Mouse (Mus musculus): ENCODE data around the gene Rsl24d1. TPM values are rescaled to one million over a fixed set of nuclear protein-coding genes. Genes with fewer than 3 reads are reported as not detected.
A peak's percentile ranks its signal among the peaks of the same experiment; 100 is the strongest.
"Not testable (repeated sequence)": the region's sequence is repeated elsewhere in the genome, so short reads cannot be mapped to it uniquely, and the experiment has no call there.

Rsl24d1 gene
- total RNA-seq, 2 experiments from 2014 or later, result 71.7 to 73.9 TPM

DNA sequence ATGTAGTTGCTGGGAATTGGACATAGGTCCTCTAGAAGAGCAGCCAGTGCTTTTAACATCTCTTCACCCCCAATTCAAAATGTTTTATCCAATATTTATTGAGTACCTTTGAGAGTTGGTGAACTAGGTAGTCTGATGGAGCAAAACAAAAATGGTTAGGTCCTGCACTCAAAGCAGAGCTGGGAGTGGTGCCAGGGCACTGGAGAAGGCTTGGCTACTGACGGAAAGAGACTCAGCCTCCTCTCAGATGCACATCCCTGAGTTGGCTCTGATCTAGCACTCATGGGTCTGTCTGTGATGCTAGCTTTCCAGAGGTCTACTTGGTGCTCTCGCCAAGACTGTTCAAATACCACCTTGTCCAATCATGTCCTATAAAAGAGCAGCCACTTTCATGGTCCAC is 15.3 kb upstream of the Rsl24d1 start:
- no peak for DNase-seq (ENCODE audit: low spot score in 2 of 2)

GRCm38 (mm10) chr9:73101536-73101935 is 11.7 kb upstream of the Rsl24d1 start, which contains the start of gene Khdc3:
Gene Khdc3, plus strand, starts transcription at chr9:73101836.
- DNase-seq (ENCODE audit: low spot score in 2 of 2), result no peak

- DNase-seq (ENCODE audit: low spot score in 2 of 2), result no peak
Observed at GRCm38 (mm10) chr9:73102181-73102580, 11.0 kb upstream of the Rsl24d1 start, which contains the start of gene Gm20509. Gene Gm20509, plus strand, starts transcription at chr9:73102470.

GRCm38 (mm10) chr9:73103159-73103879 is 9.9 kb upstream of the Rsl24d1 start:
- peak in 1 of 2 experiments; percentile 27 for DNase-seq (ENCODE audit: low spot score in 2 of 2)

- DNase-seq (ENCODE audit: low spot score in 2 of 2), result no peak
Observed at GRCm38 (mm10) chr9:73103880-73104198, 9.4 kb upstream of the Rsl24d1 start.

DNA sequence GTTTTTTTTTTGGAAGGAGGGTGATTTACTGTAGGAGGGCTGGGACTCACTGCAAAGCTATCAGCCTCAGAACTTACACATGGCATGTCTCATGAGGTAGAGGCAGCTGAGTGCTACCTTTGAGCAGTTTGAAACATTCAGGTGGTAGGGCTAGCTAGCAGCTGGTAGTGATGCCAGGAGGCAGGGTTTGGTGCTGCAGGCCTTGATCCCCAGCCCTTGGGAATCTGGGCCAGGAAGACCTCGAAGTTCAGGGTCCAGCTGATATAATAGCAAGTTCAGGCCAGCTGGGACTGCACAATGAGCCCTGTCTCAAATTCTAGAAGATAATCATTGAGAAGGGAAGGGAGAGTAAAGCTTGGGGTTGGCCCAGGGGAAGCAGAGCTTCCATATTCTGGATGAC is 8.1 kb upstream of the Rsl24d1 start:
- DNase-seq (ENCODE audit: low spot score in 2 of 2), result no peak

DNA sequence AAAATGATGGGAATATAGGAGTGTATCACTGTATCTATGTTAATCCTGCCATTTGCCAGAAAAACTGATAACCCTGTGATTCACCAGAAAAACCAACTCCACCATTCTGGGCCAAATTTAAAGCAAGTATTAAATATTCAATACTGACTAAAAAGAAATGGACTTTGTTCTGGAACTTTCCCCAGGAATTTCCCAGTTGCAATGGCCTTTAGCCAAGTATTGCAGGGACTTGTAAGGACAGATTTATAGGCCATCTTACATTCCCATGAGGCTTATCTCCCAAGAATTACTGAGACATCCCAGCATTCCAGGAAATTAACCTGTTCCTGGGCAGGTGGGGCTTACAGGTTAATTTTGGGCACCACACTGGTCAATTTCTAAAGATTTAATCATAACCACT is 7.5 kb upstream of the Rsl24d1 start:
- no peak for DNase-seq (ENCODE audit: low spot score in 2 of 2)

GRCm38 (mm10) chr9:73116704-73117103 is 3.5 kb downstream of the Rsl24d1 start:
- not testable (repeated sequence) for DNase-seq (ENCODE audit: low spot score in 2 of 2)

DNA sequence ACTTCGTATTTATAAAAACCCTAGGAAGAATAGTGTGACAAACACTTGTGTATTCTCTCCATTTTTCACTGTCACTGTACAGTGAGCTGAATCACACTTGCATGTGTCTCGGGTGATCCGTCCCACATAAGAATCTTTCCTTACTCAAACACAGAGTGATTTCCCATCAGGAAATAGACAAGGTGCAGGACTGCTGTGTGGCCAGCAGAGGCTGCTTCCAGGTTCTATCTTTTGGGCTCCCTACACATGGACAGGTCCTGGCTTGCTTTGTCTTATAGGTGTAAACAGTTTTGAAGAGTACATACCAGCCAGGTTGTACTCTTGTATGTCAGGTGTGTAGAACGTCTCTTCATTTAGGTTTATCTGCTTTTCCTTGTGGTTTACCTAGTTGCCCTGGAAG is 4.8 kb downstream of the Rsl24d1 start:
- DNase-seq (ENCODE audit: low spot score in 2 of 2), result no peak

DNA sequence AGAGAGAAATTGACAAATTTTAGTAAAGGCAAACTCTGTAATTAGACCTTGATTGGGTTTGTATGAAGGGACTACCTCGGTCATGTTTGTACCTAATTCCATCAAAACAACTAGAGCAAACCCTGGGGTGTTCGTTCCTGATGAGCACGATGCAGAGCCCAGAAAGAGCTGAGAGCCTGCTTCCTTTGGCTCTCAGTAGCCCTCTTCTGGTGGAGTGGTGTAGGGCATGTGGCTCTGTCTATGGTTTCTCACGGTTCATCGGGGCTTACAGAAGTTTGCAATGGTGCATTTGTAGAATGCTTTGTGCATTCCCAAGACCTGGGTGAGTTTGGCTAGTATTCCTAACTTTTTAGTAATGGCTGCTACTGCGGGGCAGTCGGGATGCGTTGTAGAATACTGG is 8.5 kb downstream of the Rsl24d1 start:
- DNase-seq (ENCODE audit: low spot score in 2 of 2), result no peak

DNA sequence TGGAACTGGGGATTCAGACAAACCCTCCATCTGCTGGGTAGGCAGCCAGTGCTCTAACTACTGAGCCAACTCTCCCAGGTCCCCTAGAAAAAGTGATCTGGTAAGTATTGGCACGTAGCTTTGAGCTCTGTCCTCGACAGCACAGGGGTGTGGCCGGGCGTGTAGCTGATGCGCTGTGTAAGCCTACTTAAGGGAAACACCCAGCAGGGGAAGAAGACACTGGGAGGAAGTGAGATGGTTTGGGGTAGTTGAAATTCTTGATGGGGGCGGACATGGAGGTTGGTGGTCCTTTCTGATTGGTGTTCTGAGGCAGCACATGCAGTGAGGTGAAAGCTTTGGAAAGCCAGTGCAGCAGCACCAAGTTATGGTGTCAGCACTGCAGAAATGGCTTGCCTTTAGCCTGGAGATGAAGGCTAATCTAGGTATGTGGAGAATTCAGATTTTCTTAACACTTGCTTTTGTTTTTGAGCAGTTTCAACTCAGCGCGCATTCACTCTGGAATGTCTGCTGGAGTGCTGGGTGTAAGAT is 11.9 kb downstream of the Rsl24d1 start:
- DNase-seq (ENCODE audit: low spot score in 2 of 2), result no peak

DNA sequence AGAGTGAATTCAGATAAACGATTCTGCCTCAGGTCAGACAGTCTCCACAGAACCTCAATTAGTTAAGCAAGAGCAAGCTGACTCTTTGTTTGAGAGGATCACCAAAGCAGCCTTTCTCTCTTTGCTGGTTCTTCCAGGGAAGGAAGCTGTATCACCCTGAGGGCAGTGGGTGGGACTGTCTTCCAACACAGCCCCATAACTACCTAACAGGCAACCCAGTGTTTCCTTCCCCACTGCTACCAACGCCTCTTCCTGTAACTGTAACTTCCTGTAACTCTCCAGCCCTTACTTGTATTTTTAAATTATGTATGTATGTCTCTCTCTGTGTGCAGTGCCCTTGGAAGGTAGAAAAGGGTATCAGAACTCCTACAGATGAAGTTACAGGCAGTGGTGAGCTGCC is 14.2 kb downstream of the Rsl24d1 start:
- no peak for DNase-seq (ENCODE audit: low spot score in 2 of 2)

DNA sequence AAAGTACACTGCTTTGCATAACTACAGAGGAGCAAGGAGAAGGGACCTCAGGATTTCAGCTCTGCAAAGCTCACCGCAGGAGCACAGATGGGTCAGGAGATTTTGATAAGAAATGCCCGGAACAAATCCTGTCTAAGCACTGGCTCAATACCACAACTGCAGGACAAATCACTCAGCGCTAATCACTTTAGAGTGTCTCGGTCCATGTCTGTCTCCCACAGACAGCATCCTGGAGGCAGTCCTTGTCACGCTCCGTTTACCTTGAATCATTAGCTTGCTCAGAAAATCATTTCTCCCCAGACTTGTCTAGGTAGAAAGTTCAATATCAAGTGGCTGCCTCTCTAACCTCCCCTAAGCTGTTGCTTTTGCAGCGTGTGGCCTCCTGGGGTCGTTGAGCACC is 16.6 kb downstream of the Rsl24d1 start:
- DNase-seq (ENCODE audit: low spot score in 2 of 2), result no peak

- no peak for DNase-seq (ENCODE audit: low spot score in 2 of 2)
Observed at GRCm38 (mm10) chr9:73130529-73130928, 17.3 kb downstream of the Rsl24d1 start.

GRCm38 (mm10) chr9:73137341-73137886 is 24.2 kb downstream of the Rsl24d1 start:
- DNase-seq (ENCODE audit: low spot score in 2 of 2), result no peak

DNA sequence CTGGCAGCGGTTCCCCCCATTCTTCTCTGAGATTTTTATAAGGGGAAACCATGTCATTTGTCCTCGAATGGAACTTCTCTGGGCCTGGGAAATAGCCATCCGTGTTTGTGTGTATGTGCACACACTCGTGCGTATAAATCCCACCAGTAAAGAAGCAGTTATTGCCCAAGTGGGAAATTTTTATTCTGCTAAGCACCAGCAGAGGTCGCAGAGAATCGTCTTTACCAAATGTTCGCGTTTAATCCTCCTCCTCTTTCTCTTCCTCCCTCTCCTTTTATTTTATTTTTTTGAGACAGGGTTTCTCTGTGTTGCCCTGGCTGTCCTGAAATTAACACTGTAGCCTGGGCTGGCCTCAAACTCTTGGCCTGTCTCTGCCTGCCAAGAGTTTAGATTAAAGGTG is 41.1 kb downstream of the Rsl24d1 start:
- DNase-seq (ENCODE audit: low spot score in 2 of 2), result no peak

GRCm38 (mm10) chr9:73157968-73158367 is 44.7 kb downstream of the Rsl24d1 start:
- DNase-seq (ENCODE audit: low spot score in 2 of 2), result no peak

DNA sequence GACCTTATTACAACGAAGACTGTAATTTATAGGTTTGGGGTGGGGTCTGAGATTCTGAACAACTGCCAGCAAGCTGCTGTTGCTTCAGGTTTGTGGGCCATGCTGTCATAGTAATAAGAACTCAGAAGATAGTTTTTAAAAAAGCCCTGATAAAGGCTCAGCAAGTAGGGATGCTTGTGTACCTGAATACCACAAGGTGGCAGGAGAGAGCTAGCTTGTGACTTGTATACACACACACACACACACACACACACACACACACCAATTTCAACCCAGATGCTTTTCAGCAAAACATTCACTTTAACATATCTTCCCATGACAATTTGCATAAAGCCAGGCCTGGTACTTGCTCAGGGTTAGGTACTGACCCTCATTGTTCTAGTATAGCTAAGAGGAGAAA is 46.0 kb downstream of the Rsl24d1 start:
- no peak for DNase-seq (ENCODE audit: low spot score in 2 of 2)

GRCm38 (mm10) chr9:73162571-73163333 is 49.5 kb downstream of the Rsl24d1 start:
- DNase-seq (ENCODE audit: low spot score in 2 of 2), result peak in 1 of 2 experiments; percentile 41

DNA sequence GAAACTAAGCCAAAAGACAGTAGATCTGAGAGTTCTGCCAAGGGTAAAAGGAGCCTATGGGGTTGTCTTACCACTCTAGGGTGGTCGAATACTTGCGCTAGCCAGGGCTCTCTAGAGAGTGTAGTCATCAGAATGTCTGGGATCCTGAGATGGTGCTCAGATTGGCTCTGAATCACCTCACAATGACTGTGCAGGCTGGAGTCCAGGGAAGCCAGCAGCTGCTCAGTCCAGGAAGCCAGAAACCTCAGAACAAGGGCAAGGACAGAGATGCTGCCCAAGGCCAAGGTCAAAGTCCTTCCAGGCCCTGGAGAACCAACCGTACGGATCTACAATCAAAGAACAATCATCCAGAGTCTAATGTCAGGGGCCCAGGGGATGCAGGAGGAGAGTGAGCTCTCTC is 52.4 kb downstream of the Rsl24d1 start:
- DNase-seq (ENCODE audit: low spot score in 2 of 2), result no peak
